Mouse (Mus musculus) CH12.LX (cell line): ENCODE results near the gene Dctn3.

Source experiments
- EP300 ChIP-seq: IDR thresholded peaks from 2 replicates; pipeline ENCODE4 v1.6.1; 2011; ENCODE audit warnings: low read length, improper control_type of control experiment
- GABPA ChIP-seq: IDR thresholded peaks from 2 replicates; pipeline ENCODE4 v1.6.1; 2012; ENCODE audit warnings: low read depth, low read length, improper control_type of control experiment, inconsistent platforms; ENCODE audit not compliant: insufficient replicate concordance
- MAX ChIP-seq: IDR thresholded peaks from 2 replicates; pipeline ENCODE4 v1.6.1; 2011; ENCODE audit warnings: low read length, improper control_type of control experiment
- POLR2A ChIP-seq: IDR thresholded peaks from 2 replicates; pipeline ENCODE4 v1.6.1; 2011; ENCODE audit warnings: low read depth, mild to moderate bottlenecking, improper control_type of control experiment, low read length
- RCOR1 ChIP-seq: conservative IDR thresholded peaks from 2 replicates; pipeline ENCODE4 v1.6.1; 2012; ENCODE audit warnings: low read depth, mild to moderate bottlenecking, inconsistent platforms, low read length, improper control_type of control experiment
- TBP ChIP-seq: conservative IDR thresholded peaks from 2 replicates; pipeline ENCODE4 v1.6.1; 2011; ENCODE audit warnings: low read depth, low read length, improper control_type of control experiment

DNA sequence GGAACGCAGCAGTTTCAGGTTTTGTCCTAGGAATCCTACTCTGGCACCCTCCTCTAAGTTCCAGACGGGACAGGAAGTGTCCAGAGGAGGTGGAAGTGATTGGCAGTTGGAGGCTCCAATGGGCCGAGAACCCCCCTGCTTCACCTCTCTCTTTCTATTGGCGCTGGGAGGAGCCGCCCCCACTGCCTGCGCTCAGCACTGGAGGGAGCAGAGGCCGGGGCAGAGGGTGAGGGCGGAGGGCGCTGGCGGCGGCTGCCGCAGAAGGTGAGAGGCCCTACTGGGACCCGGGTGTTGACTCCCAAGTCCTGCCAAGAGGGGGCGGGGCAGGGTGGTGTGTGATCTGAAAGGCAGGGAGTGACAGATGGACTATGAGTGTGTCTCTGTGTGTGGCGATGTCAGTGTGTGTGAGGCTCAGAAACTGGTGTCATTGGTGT lies 37.3 kb upstream of the Dctn3 start:
- TF ChIP-seq POLR2A (no peak), GABPA (no peak), EP300 (no peak), MAX (no peak), TBP (no peak), RCOR1 (no peak)
